Mouse (Mus musculus): ENCODE data around the gene Smg5. TPM values are rescaled to one million over a fixed set of nuclear protein-coding genes. Genes with fewer than 3 reads are reported as not detected.
"Not testable (repeated sequence)": the region's sequence is repeated elsewhere in the genome, so short reads cannot be mapped to it uniquely, and the experiment has no call there.

Gene Smg5
- polyA plus RNA-seq, 1 experiment, result 84.5 TPM

DNA sequence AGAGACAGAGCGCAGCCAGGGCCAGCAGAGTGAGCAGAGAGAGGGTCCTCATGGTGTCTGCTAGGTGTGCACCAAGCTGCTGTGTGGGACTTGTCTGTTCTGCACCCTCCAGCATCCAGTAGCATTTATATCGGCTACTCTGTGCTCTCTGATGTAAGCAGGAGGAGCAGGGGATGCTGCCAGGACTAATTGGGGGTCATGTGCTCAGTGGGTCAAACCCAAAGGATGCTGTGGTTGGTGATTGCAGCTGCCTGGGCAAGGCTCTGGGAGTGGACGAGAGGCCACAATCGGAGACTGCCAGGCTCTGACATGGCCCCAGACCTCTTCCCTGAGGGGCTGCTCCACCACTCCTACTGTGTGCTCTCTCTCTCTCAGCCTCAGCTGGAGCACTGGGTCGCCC lies 42.5 kb downstream of the Smg5 start, which contains the start of gene Bglap2:
Gene Bglap2, minus strand, starts transcription at position 101 of the 400 bp plus-strand sequence.
- H3ac ChIP-seq (ENCODE audit: control insufficient read depth, insufficient read length, low read depth); H3K79me3 ChIP-seq (ENCODE audit: low read depth); H3K36me3 ChIP-seq (ENCODE audit: control insufficient read depth, insufficient read depth); H3K27me3 ChIP-seq (ENCODE audit: control insufficient read depth, insufficient read depth, insufficient read length); H3K79me2 ChIP-seq (ENCODE audit: control insufficient read depth, insufficient read depth); H3K4me3 ChIP-seq (ENCODE audit: insufficient read depth, poor library complexity, severe bottlenecking): not testable (repeated sequence)

GRCm38 (mm10) chr3:88381389-88382315 lies 45.6 kb downstream of the Smg5 start:
- H3K4me3 ChIP-seq (ENCODE audit: insufficient read depth, poor library complexity, severe bottlenecking); H3K79me2 ChIP-seq (ENCODE audit: control insufficient read depth, insufficient read depth); H3K27me3 ChIP-seq (ENCODE audit: control insufficient read depth, insufficient read depth, insufficient read length); H3K36me3 ChIP-seq (ENCODE audit: control insufficient read depth, insufficient read depth); H3ac ChIP-seq (ENCODE audit: control insufficient read depth, insufficient read length, low read depth); H3K79me3 ChIP-seq (ENCODE audit: low read depth): not testable (repeated sequence)

GRCm38 (mm10) chr3:88382383-88382782 lies 46.3 kb downstream of the Smg5 start:
- H3K36me3 ChIP-seq (ENCODE audit: control insufficient read depth, insufficient read depth); H3K27me3 ChIP-seq (ENCODE audit: control insufficient read depth, insufficient read depth, insufficient read length); H3K79me2 ChIP-seq (ENCODE audit: control insufficient read depth, insufficient read depth); H3K79me3 ChIP-seq (ENCODE audit: low read depth); H3ac ChIP-seq (ENCODE audit: control insufficient read depth, insufficient read length, low read depth); H3K4me3 ChIP-seq (ENCODE audit: insufficient read depth, poor library complexity, severe bottlenecking): not testable (repeated sequence)

GRCm38 (mm10) chr3:88384364-88384763 lies 48.3 kb downstream of the Smg5 start, which contains the start of gene Bglap:
Bglap (minus strand) TSS chr3:88384464.
- Histone ChIP-seq H3K79me3 (ENCODE audit: low read depth) (no peaks in the 10 kb centered on the region), H3K27me3 (ENCODE audit: control insufficient read depth, insufficient read depth, insufficient read length) (no peaks in the 10 kb centered on the region), H3K79me2 (ENCODE audit: control insufficient read depth, insufficient read depth) (no peaks in the 10 kb centered on the region), H3K4me3 (ENCODE audit: insufficient read depth, poor library complexity, severe bottlenecking) (no peak within 1 kb of the TSS), H3ac (ENCODE audit: control insufficient read depth, insufficient read length, low read depth) (no peak within 1 kb of the TSS), H3K36me3 (ENCODE audit: control insufficient read depth, insufficient read depth) (no peaks in the 10 kb centered on the region)
- TF ChIP-seq MYOD1 (IDR thresholded peaks at IDR 0.05; ENCODE audit: control insufficient read depth, insufficient read length, low read depth), result no peak
- no peak for TF ChIP-seq USF1 (IDR thresholded peaks at IDR 0.05; ENCODE audit: low read depth)
- no peak for TF ChIP-seq MAX (IDR thresholded peaks at IDR 0.05)
- no peak for TF ChIP-seq MYOG (IDR thresholded peaks at IDR 0.05; ENCODE audit: control insufficient read depth, extremely low read depth, insufficient read length)
- no peak for TF ChIP-seq FOSL1 (IDR thresholded peaks at IDR 0.05; ENCODE audit: insufficient read depth, low read length, poor library complexity, severe bottlenecking)
- TF ChIP-seq CTCF (IDR thresholded peaks at IDR 0.05; ENCODE audit: control insufficient read depth, insufficient read depth, insufficient read length), result no peak

GRCm38 (mm10) chr3:88393776-88394375 lies 57.8 kb downstream of the Smg5 start:
- Histone ChIP-seq H3K4me3 (ENCODE audit: insufficient read depth, poor library complexity, severe bottlenecking) (no peak overlapping the region), H3K36me3 (ENCODE audit: control insufficient read depth, insufficient read depth) (peaks cover 5% of the 10 kb centered on the region), H3K27me3 (ENCODE audit: control insufficient read depth, insufficient read depth, insufficient read length) (no peaks in the 10 kb centered on the region), H3K79me2 (ENCODE audit: control insufficient read depth, insufficient read depth) (no peaks in the 10 kb centered on the region), H3K79me3 (ENCODE audit: low read depth) (peaks cover 2% of the 10 kb centered on the region), H3ac (ENCODE audit: control insufficient read depth, insufficient read length, low read depth) (no peak overlapping the region)
- TF ChIP-seq MAX (IDR thresholded peaks at IDR 0.05), result no peak
- no peak for TF ChIP-seq USF1 (IDR thresholded peaks at IDR 0.05; ENCODE audit: low read depth)
- no peak for TF ChIP-seq FOSL1 (IDR thresholded peaks at IDR 0.05; ENCODE audit: insufficient read depth, low read length, poor library complexity, severe bottlenecking)
- TF ChIP-seq CTCF (IDR thresholded peaks at IDR 0.05; ENCODE audit: control insufficient read depth, insufficient read depth, insufficient read length), result no peak
- no peak for TF ChIP-seq CEBPB (IDR thresholded peaks at IDR 0.05; ENCODE audit: low read depth)
- TF ChIP-seq MYOG (IDR thresholded peaks at IDR 0.05; ENCODE audit: control insufficient read depth, extremely low read depth, insufficient read length), result no peak

- Histone ChIP-seq H3K79me3 (ENCODE audit: low read depth) (peaks cover 2% of the 10 kb centered on the region), H3K27me3 (ENCODE audit: control insufficient read depth, insufficient read depth, insufficient read length) (no peaks in the 10 kb centered on the region), H3K4me3 (ENCODE audit: insufficient read depth, poor library complexity, severe bottlenecking) (no peak overlapping the region), H3ac (ENCODE audit: control insufficient read depth, insufficient read length, low read depth) (no peak overlapping the region), H3K79me2 (ENCODE audit: control insufficient read depth, insufficient read depth) (peaks cover 8% of the 10 kb centered on the region), H3K36me3 (ENCODE audit: control insufficient read depth, insufficient read depth) (peaks cover 10% of the 10 kb centered on the region)
- TF ChIP-seq MAX (IDR thresholded peaks at IDR 0.05) (no peak), USF1 (IDR thresholded peaks at IDR 0.05; ENCODE audit: low read depth) (no peak), MYOG (IDR thresholded peaks at IDR 0.05; ENCODE audit: control insufficient read depth, extremely low read depth, insufficient read length) (no peak), CTCF (IDR thresholded peaks at IDR 0.05; ENCODE audit: control insufficient read depth, insufficient read depth, insufficient read length) (no peak), MYOD1 (IDR thresholded peaks at IDR 0.05; ENCODE audit: control insufficient read depth, insufficient read length, low read depth) (no peak), FOSL1 (IDR thresholded peaks at IDR 0.05; ENCODE audit: insufficient read depth, low read length, poor library complexity, severe bottlenecking) (no peak), CEBPB (IDR thresholded peaks at IDR 0.05; ENCODE audit: low read depth) (no peak)
These were observed 59.2 kb downstream of the Smg5 start for GRCm38 (mm10) chr3:88395288-88395687.
